Mouse (Mus musculus) embryo, embryonic 10 days (tissue): ENCODE measurements around the gene 1110002E22Rik.

ENCODE experiments used
- DNase-seq: peaks from one replicate; pipeline ENCODE4 v3.0.0-alpha.2; 2015; ENCODE audit warnings: low spot score

The 1110002E22Rik gene

DNA sequence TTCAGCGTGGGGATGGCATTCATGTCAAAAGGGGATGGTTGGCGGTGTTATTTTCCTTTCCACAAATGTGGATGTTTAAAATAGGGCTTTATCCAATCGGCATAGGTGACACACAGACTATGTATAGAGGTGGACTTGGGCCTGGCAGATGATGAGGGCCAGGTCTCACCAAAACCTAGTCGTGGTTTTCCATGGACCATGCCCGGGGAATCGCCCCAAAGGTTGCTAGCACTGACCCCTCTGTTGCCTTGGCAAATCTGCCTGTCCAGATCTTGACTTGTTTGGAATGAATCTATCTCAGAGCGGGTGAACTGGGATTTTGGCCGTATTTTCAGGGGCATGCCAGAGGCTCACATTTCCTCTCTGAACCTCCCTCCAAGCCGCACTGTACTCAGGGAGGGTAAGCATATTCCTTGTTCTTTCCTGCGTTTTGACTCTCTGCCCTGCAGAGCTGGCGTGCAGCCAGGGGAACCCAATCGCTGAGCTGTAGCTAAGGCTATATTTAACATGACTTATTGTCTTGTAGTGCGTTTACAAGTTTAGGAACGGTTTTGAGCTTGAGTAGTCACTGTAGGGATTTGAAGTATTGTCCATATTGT lies 1.0 kb upstream of the 1110002E22Rik start:
- no peak for DNase-seq

- DNase-seq = no peak
Measured at GRCm38 (mm10) chr3:138065930-138066329, 1.1 kb downstream of the 1110002E22Rik start.

GRCm38 (mm10) chr3:138066348-138066856 lies 1.6 kb downstream of the 1110002E22Rik start:
- no peak for DNase-seq

- DNase-seq = no peak
Measured at GRCm38 (mm10) chr3:138067288-138067687, 2.4 kb downstream of the 1110002E22Rik start, which contains the start of gene Gm5105. Gm5105 (minus strand) TSS chr3:138067388.

GRCm38 (mm10) chr3:138068103-138068502 lies 3.3 kb downstream of the 1110002E22Rik start:
- no peak for DNase-seq

GRCm38 (mm10) chr3:138069756-138070511 lies 5.1 kb downstream of the 1110002E22Rik start:
- no peak for DNase-seq

- DNase-seq = peak; percentile 46
Measured at GRCm38 (mm10) chr3:138071004-138071403, 6.2 kb downstream of the 1110002E22Rik start.

- DNase-seq = no peak
Measured at GRCm38 (mm10) chr3:138071476-138072073, 6.7 kb downstream of the 1110002E22Rik start.

DNA sequence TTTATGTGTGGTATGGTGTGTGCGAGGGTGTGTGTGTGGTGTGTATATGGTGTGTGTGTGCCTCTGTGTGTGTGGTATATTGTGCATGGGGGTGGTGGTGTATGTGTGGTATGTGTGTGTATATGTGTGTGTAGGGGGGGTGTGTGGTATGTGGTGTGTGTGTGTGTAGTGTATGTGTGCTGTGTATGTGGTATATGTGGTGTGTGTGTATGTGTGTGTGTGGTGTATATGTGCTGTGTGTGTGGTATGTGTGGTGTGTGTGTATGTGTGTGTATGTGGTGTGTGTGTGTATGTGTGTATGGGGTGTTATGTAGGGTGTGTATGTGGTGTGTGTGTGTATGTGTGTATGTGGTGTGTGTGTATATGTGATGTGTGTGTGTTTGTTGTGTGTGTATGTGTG lies 9.4 kb downstream of the 1110002E22Rik start:
- no peak for DNase-seq

- no peak for DNase-seq
Measured at GRCm38 (mm10) chr3:138075209-138075608, 10.4 kb downstream of the 1110002E22Rik start.

DNA sequence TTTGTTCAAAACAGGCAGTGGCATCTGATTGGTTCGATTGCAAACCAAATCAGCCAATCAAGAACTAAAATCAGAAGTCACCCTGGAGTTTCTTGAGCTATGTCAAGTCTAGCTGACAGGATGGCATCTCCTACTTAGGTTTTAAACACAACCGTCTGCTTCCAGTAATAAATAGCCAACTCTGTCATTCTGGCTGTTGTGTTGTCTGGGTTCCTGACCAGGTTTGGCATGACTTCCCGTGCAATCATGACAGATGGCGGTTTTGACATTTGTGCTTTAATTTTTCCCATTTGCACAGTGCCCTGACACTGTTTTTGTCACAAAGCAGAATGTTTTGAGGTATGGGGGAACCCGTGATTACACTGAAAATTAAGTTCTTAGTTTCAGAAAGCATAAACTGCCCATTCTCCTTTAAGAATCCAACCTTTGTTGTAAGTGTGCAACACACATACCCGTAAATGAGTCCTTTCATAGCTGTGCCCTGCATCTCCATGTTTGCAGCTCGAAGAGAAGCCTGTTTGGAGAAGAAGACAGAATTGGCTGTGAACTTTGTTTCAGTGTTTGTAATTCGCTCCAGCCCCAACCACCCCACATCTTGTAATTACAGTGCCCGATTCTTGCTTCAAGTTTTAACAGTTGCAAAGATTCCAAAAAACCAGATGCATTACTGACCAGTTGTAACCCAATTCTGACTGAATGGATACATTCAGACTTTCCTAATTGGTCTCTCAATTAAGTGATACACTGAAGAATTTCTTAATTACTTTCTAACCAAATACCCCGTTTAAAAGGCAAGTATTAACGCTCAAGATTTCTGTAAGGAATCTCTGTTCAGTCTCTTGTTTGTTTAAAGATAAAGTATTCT lies 12.9 kb downstream of the 1110002E22Rik start:
- no peak for DNase-seq

- DNase-seq = no peak
Measured at GRCm38 (mm10) chr3:138078701-138079100, 13.8 kb downstream of the 1110002E22Rik start.

DNA sequence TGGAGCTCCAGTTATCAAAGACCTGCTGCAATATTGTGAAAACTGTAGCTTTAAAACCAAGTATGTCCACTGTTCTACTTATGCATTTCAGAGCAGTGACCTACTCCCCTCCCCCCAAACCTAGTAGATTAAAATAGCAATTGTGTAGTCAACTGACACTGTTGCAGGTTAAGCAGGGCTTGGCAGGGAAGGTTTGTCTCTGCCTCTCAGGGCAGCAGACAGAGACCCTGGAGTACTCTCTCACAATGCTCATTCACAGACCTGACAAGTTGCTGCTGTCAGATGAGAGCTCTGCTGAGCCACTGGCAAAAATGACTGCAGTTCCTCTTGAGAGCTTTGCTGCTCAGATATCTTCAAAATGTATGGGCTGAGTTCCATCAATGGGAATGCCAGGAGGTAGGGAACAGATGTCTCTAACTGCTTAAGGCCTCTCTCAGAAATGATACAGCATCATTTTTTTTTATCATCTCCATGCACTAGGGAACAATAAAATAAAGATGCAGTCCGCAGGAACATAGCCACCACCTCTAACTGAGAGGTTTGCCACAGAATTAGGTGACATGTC lies 18.3 kb downstream of the 1110002E22Rik start:
- no peak for DNase-seq

DNA sequence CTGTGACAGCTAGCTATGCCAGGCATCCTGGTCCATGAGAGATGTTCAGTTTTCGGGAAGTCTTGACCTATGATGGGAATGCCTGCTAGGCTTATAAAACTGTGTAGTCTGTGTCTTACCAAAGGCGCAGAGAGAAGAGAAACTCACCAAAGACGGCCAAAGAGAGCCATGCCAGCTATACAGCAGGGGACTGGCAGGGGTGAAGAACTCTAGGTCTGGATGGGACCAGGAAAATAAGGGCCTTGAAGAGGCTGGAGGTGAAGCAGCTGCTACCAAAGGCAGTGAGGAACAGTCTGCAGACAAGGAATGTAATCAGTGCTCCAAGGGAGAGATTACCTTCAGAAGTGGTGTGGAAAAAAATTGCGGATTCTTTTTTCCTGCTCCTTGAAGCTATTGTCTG lies 19.0 kb downstream of the 1110002E22Rik start:
- no peak for DNase-seq

DNA sequence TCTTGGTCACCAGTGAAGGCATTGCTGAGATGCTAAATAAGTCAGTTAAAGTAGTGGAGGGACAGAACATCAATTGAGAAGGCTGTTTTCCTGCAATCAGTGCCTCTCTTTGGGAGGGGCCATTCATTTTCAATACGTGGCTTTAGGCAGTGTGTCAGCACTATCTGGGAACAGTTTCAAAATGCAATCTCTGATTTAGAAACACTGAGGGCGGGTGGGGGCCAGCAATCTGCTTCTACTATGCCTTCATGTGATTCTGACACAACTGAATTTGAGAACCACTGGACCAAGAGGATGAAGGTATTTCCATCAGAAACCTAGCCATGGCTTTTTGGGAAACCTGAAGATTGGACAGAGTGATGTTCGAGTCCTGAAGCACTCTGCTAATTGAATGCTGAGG lies 30.4 kb downstream of the 1110002E22Rik start:
- no peak for DNase-seq

DNA sequence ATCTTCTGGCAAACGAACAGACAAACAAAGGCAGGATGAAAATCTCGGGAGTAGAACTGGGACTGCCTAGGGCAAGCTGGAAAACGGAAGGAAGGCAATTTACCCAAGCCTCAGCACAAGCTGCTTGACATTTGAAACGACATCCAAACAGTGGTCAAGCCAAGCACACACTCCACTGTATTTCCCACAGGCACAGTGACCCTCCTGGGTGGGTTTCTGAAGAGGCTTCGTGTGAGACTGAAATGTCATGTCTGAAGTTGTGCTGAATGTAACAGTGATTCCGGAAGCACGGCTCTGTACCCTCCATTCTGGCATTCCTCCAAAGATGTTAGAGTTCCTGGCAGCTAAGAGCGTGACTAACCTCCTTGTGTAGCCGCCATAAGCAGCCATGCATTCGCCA lies 30.9 kb downstream of the 1110002E22Rik start:
- DNase-seq = no peak

DNA sequence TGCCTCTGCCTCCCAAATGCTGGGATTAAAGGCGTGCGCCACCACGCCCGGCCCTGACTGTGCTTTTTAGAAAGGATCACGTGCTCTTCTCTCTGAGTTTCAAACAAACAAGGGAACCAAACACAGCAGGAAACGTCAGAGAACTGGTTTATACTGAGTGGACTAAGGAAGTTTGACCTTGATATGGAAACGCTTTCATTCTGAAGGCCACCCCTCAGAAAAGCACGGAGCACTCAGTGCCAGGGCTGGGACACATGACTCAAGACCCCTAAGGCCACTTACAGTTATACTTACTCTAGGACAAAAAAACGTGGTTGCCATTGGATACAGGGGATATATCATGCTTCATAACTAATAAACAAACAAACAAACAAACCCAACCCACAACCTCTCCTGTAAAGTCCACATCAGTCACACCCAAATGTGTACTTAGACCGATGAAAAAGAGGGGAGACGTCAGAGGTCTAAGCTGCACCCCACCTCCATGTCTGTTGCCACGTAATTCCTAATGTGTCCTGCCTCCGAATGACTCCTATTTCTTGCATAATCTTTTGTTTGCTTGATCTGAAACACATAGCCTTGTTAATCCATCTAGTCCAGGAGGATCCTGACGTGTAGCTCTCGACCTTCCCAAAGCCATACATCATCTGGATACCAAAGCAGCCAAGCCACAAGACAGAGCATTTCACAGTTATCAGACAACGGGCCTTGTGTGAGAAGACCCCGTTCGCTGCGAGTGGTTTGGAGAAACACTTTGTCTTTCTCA lies 31.6 kb downstream of the 1110002E22Rik start:
- no peak for DNase-seq

- DNase-seq = no peak
Measured at GRCm38 (mm10) chr3:138097718-138098117, 32.9 kb downstream of the 1110002E22Rik start.

GRCm38 (mm10) chr3:138101936-138102335 lies 37.1 kb downstream of the 1110002E22Rik start:
- no peak for DNase-seq

GRCm38 (mm10) chr3:138103690-138104089 lies 38.8 kb downstream of the 1110002E22Rik start:
- no peak for DNase-seq

DNA sequence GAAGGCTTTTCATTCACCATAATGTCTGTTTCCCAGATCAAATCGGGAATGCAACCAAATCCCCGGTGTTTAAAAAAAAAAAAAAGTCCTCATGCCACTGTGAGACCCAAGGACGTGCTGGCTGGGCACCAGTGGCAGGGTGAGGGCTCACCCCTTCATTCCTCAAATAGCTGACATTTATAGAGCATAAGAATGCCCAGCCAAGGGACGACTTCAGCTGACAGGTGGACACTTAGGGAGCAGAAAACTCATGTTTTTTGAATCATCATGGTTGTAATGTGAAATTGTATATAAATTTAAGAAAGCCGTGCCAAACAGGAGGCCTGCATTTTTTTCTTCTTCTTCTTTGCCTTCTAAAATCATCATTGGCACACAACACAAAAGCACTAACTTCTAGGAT lies 40.2 kb downstream of the 1110002E22Rik start:
- no peak for DNase-seq
